Mouse (Mus musculus): ENCODE results near the gene Trp53i11. TPM values are rescaled to one million over a fixed set of nuclear protein-coding genes. Genes with fewer than 3 reads are reported as not detected.

Trp53i11 gene
- total RNA-seq (2017) = 17.0 and 24.9 TPM in 2 replicates

GRCm38 (mm10) chr2:93187323-93187996 is at the start of gene Trp53i11:
Gene Trp53i11, plus strand, starts transcription at chr2:93187548.
- ATAC-seq (replicated peaks in 1 of 2; ENCODE audit: insufficient read depth in 1 of 2, low FRiP score in 2 of 2, low TSS enrichment in 1 of 2, low read depth in 1 of 2, poor library complexity in 2 of 2, severe bottlenecking in 2 of 2) = peak; percentile 71 to 72

- ATAC-seq (replicated peaks in 1 of 2; ENCODE audit: insufficient read depth in 1 of 2, low FRiP score in 2 of 2, low TSS enrichment in 1 of 2, low read depth in 1 of 2, poor library complexity in 2 of 2, severe bottlenecking in 2 of 2) = no peak
These were observed 47.9 kb upstream of the Trp53i11 start for GRCm38 (mm10) chr2:93139476-93139875.

GRCm38 (mm10) chr2:93141329-93141728 is 46.0 kb upstream of the Trp53i11 start:
- ATAC-seq (replicated peaks in 1 of 2; ENCODE audit: insufficient read depth in 1 of 2, low FRiP score in 2 of 2, low TSS enrichment in 1 of 2, low read depth in 1 of 2, poor library complexity in 2 of 2, severe bottlenecking in 2 of 2) = no peak

- no peak for ATAC-seq (replicated peaks in 1 of 2; ENCODE audit: insufficient read depth in 1 of 2, low FRiP score in 2 of 2, low TSS enrichment in 1 of 2, low read depth in 1 of 2, poor library complexity in 2 of 2, severe bottlenecking in 2 of 2)
These were observed 44.7 kb upstream of the Trp53i11 start for GRCm38 (mm10) chr2:93142616-93143015.

GRCm38 (mm10) chr2:93144126-93144525 is 43.2 kb upstream of the Trp53i11 start:
- no peak for ATAC-seq (replicated peaks in 1 of 2; ENCODE audit: insufficient read depth in 1 of 2, low FRiP score in 2 of 2, low TSS enrichment in 1 of 2, low read depth in 1 of 2, poor library complexity in 2 of 2, severe bottlenecking in 2 of 2)

GRCm38 (mm10) chr2:93150009-93150408 is 37.3 kb upstream of the Trp53i11 start:
- ATAC-seq (replicated peaks in 1 of 2; ENCODE audit: insufficient read depth in 1 of 2, low FRiP score in 2 of 2, low TSS enrichment in 1 of 2, low read depth in 1 of 2, poor library complexity in 2 of 2, severe bottlenecking in 2 of 2) = no peak

- no peak for ATAC-seq (replicated peaks in 1 of 2; ENCODE audit: insufficient read depth in 1 of 2, low FRiP score in 2 of 2, low TSS enrichment in 1 of 2, low read depth in 1 of 2, poor library complexity in 2 of 2, severe bottlenecking in 2 of 2)
These were observed 36.5 kb upstream of the Trp53i11 start for GRCm38 (mm10) chr2:93150673-93151450.

GRCm38 (mm10) chr2:93152191-93152601 is 35.2 kb upstream of the Trp53i11 start:
- ATAC-seq (replicated peaks in 1 of 2; ENCODE audit: insufficient read depth in 1 of 2, low FRiP score in 2 of 2, low TSS enrichment in 1 of 2, low read depth in 1 of 2, poor library complexity in 2 of 2, severe bottlenecking in 2 of 2) = 0 out of 4 replicates have a peak, but pooled peaks of 1 of the 2 experiments have one; percentile 37

GRCm38 (mm10) chr2:93152883-93153491 is 34.4 kb upstream of the Trp53i11 start:
- no peak for ATAC-seq (replicated peaks in 1 of 2; ENCODE audit: insufficient read depth in 1 of 2, low FRiP score in 2 of 2, low TSS enrichment in 1 of 2, low read depth in 1 of 2, poor library complexity in 2 of 2, severe bottlenecking in 2 of 2)

GRCm38 (mm10) chr2:93153833-93154232 is 33.5 kb upstream of the Trp53i11 start:
- no peak for ATAC-seq (replicated peaks in 1 of 2; ENCODE audit: insufficient read depth in 1 of 2, low FRiP score in 2 of 2, low TSS enrichment in 1 of 2, low read depth in 1 of 2, poor library complexity in 2 of 2, severe bottlenecking in 2 of 2)

GRCm38 (mm10) chr2:93154486-93155032 is 32.8 kb upstream of the Trp53i11 start:
- no peak for ATAC-seq (replicated peaks in 1 of 2; ENCODE audit: insufficient read depth in 1 of 2, low FRiP score in 2 of 2, low TSS enrichment in 1 of 2, low read depth in 1 of 2, poor library complexity in 2 of 2, severe bottlenecking in 2 of 2)

- ATAC-seq (replicated peaks in 1 of 2; ENCODE audit: insufficient read depth in 1 of 2, low FRiP score in 2 of 2, low TSS enrichment in 1 of 2, low read depth in 1 of 2, poor library complexity in 2 of 2, severe bottlenecking in 2 of 2) = no peak
These were observed 26.8 kb upstream of the Trp53i11 start for GRCm38 (mm10) chr2:93160467-93161035.

GRCm38 (mm10) chr2:93161914-93162664 is 25.3 kb upstream of the Trp53i11 start:
- ATAC-seq (replicated peaks in 1 of 2; ENCODE audit: insufficient read depth in 1 of 2, low FRiP score in 2 of 2, low TSS enrichment in 1 of 2, low read depth in 1 of 2, poor library complexity in 2 of 2, severe bottlenecking in 2 of 2) = peak; percentile 52 to 81; a peak in 3 of 4 replicates

- no peak for ATAC-seq (replicated peaks in 1 of 2; ENCODE audit: insufficient read depth in 1 of 2, low FRiP score in 2 of 2, low TSS enrichment in 1 of 2, low read depth in 1 of 2, poor library complexity in 2 of 2, severe bottlenecking in 2 of 2)
These were observed 24.6 kb upstream of the Trp53i11 start for GRCm38 (mm10) chr2:93162791-93163190.

GRCm38 (mm10) chr2:93163317-93163716 is 24.0 kb upstream of the Trp53i11 start:
- peak; percentile 37 to 38; a peak in 2 of 4 replicates for ATAC-seq (replicated peaks in 1 of 2; ENCODE audit: insufficient read depth in 1 of 2, low FRiP score in 2 of 2, low TSS enrichment in 1 of 2, low read depth in 1 of 2, poor library complexity in 2 of 2, severe bottlenecking in 2 of 2)

GRCm38 (mm10) chr2:93163750-93164335 is 23.5 kb upstream of the Trp53i11 start:
- ATAC-seq (replicated peaks in 1 of 2; ENCODE audit: insufficient read depth in 1 of 2, low FRiP score in 2 of 2, low TSS enrichment in 1 of 2, low read depth in 1 of 2, poor library complexity in 2 of 2, severe bottlenecking in 2 of 2) = no peak

GRCm38 (mm10) chr2:93166295-93166694 is 21.1 kb upstream of the Trp53i11 start:
- no peak for ATAC-seq (replicated peaks in 1 of 2; ENCODE audit: insufficient read depth in 1 of 2, low FRiP score in 2 of 2, low TSS enrichment in 1 of 2, low read depth in 1 of 2, poor library complexity in 2 of 2, severe bottlenecking in 2 of 2)
